Mouse (Mus musculus) splenic B cell, adult 2 months (primary cell): ENCODE measurements at regions not wholly inside any gene's neighbourhood (a gene's known extent, or its start where the extent isn't known, plus 50 kb on each side); places are given as distances from the start of the nearest gene placed in this dataset.

Experiments
- DNase-seq: peaks from one replicate; pipeline ENCODE4 v3.0.0-alpha.2; 2011; ENCODE audit warnings: low read depth, low spot score
- H3K27me3 ChIP-seq: 2 replicates; pipeline ENCODE4 v1.6.1; 2012; ENCODE audit warnings: mild to moderate bottlenecking, low read length, moderate library complexity, mixed read lengths; ENCODE audit not compliant: control insufficient read depth, poor library complexity, insufficient read depth, severe bottlenecking
- H3K36me3 ChIP-seq: 2 replicates; pipeline ENCODE4 v1.6.1; 2012; ENCODE audit warnings: mild to moderate bottlenecking, low read length, moderate library complexity, mixed read lengths; ENCODE audit not compliant: control insufficient read depth, poor library complexity, insufficient read depth, severe bottlenecking

DNA sequence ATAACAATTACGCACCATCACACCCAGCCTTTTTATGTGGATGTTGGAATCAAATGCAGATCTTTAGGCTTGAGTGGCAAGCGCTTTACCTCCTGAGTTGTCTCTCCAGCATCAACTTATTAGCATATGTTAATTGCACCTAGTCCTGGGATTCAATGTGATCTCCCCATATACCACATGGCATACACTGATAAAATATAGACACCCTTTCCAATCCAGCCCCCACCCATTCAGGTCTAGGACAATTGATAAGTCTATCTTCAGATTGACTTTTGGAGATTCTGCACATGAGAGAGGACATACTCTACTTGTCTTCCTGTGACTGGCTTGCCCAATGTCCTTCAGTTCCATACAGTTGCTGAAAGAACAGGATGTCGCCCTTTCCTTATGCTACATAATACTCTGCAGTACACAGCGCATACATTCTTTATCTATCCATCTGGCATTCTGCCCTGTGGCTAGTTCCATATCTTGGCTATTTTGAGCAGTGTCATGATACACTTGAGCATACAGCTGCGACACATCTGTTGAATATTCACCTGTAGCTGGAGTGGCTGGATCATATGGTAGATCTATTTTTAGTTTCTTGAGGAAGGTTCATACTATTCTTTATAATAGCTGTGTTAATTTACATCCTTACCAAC, 120.3 kb downstream of the Gsdmc2 start:
- H3K36me3 ChIP-seq: no peaks in the 10 kb centered on the region
- no peaks in the 10 kb centered on the region for H3K27me3 ChIP-seq
- no peak for DNase-seq

DNA sequence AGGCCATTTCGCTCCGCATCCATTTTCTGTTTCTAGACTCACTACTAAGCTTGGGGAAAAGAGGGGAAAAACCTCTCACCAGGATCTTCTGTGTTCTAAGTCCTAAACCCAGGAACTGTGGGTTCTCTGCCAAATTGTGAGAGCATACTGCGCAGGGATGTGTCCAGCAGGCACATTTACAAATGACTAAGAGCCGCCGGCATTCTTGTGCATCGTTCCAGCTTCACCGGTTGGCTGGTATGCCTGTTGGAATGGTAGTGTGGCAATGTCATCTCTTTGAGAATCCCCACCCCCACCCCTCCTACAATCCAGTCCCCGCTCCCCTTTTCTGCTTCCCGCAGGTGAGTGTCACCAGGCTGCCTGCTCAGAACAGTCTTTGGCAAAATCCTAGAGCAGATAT, 122.0 kb downstream of the Gsdmc2 start:
- no peaks in the 10 kb centered on the region for H3K27me3 ChIP-seq
- no peak for DNase-seq
- no peaks in the 10 kb centered on the region for H3K36me3 ChIP-seq

DNA sequence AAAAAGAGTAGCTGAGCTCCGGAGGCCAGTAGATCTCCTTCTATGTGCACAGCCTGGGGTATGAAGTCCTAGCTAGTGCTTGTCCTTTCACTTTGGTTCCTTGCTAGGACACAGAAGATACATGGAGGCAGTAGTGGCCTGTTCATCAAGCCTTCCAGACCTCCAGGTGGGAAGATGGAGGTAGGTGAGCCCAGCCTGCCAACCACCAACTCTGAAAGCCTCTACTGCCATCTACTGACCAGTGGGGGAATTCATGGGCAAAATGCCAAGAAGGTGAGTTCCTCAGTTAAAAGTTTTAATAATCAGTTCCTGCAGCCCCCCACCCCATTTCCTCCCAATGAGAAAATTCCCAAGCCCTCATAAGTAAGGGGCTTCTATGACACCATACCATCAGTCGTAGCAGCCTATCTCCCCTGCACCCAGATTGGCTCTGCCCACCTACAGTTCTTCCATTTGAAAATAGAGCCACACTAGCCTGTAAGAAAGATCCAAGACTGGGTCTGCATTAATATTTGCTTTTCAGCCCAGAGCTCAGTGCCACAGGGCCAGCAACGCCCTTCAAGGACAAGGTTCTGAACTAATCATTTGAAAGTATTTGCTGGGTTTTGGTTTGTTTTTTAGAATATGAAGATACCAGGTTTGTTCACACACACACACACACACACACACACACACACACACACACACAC, 123.2 kb downstream of the Gsdmc2 start:
- Histone ChIP-seq H3K36me3 (no peaks in the 10 kb centered on the region), H3K27me3 (no peaks in the 10 kb centered on the region)
- DNase-seq: peak; percentile 72

DNA sequence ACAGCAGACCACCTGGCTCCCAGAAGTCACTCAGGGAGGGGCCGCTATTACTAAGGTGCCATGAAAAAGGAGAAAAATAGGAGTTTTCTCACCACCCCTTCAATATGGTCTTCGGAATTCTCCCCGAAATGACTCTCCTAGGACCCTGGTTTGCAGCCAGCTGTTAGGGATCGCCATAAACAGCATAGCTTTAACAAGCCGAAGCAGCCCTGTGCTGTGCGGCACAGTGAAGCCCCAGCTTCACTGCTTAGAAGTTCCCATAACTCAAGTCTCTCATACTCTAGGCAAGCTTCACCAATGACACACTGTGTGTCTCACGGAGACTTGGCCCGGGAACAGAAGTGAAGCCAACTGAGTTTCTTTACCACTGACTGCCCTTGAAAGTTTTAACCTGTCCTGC, 127.2 kb downstream of the Gsdmc2 start:
- Histone ChIP-seq H3K36me3 (no peaks in the 10 kb centered on the region), H3K27me3 (0 out of 2 replicates have a peak, but pooled peaks cover under 1% of the 10 kb centered on the region)
- no peak for DNase-seq

DNA sequence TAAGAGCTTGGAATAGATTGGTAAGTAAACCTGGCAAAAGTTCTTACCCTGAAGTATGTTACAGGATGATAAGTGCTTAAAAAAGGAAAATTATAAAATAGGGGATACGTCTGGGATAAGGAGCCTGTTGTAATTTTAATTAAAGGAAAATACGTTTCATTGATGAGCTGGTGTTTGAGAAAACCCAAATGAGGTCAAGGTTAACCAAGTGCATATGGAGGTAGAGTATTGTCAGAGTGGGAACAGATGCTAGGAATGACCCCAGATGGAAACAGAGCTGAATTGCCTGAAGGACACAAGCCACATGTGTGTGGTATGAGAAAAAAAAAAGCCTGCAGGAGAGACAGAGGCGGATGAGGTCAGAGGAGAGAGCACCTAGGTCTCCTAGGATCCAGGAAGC, 131.3 kb downstream of the Gsdmc2 start:
- DNase-seq: no peak
- Histone ChIP-seq H3K36me3 (no peaks in the 10 kb centered on the region), H3K27me3 (0 out of 2 replicates have a peak, but pooled peaks cover 2% of the 10 kb centered on the region)

DNA sequence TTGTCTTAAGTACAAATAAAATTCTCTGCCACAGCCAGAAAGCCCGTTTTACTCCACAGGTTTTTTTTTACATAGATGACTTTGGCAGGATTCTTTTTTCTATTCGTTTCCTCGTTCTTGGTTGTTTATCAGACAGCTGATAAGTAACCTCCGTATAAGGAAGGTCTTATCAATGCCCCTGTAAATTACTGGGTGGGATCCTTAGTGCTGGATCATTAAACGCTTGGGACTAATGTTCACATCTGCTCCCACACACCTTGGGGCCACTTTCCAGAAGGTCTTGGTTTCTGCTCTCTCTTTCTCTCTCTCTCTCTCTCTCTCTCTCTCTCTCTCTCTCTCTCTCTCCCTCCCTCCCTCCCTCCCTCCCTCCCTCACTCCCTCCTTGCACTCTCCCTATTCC, 134.6 kb downstream of the Gsdmc2 start:
- no peak for DNase-seq
- H3K27me3 ChIP-seq: 0 out of 2 replicates have a peak, but pooled peaks cover 2% of the 10 kb centered on the region
- H3K36me3 ChIP-seq: no peaks in the 10 kb centered on the region

DNA sequence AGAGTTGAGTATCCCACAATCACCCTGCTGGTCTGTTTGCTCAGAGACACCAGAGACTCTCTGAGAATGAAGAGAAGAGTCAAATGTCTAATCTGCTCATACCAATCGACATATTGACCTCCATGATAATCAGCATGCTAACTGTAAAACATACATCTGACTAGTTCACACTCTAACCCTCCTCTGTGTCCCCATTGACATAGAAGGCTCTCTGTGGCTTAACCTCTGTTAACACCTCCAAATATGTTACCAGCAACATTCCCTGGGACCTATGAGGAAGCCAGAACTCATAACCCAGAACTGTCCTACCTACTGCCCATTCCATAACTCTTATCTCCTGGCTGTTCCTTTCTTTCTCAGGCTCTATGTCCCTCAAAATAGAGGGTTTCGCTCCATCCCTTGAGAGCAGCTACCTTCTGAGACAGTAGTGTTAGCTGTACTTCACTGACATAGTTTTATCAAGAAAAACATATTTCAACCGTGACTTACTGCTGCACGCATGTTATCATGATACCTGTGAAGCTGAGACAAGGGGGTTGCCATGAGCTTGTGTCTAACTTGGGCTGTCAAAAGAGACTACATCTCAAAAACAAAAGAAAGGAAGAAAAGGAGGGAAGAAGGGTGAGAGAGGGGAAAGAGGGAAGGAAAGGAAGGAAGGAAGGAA, 135.6 kb downstream of the Gsdmc2 start:
- H3K27me3 ChIP-seq: 0 out of 2 replicates have a peak, but pooled peaks cover 2% of the 10 kb centered on the region
- DNase-seq: no peak
- H3K36me3 ChIP-seq: no peaks in the 10 kb centered on the region

DNA sequence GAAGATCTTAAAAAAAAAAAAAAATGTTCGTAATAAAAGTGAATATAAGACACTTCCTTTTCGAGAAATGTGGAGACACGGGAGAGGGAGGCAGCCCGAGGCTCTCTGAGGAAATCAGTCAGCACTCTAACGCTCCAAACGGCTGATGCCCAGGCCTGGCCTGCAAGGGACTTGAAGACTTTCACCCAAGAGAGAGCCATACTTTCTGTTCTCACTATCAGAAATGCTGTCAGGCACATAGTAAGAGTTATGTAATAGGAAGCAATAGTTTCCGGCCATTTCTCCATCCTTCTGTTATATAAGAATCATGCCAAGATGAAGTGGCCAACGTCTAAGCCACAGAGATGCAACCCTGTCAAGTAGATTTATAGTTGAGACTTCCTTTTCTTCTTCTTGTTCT, 140.3 kb downstream of the Gsdmc2 start:
- Histone ChIP-seq H3K36me3 (no peaks in the 10 kb centered on the region), H3K27me3 (no peaks in the 10 kb centered on the region)
- DNase-seq: no peak

DNA sequence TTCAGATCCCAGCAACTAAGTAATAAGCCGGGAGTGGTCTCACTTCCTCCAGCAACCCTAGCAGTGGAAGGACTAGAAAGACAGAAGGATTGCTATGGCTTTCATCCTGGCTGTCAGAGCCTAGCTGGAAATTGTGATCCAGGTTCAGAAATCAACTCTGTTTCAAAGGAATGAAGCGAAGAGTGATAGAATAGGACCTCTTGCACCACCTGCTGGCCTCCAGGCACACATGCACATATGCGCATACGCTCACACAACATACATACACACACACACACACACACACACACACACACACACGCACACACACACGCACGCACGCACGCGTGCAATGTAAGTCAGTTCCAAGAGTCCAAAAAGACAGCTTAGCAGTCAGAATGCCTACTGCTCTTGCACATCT, 147.1 kb downstream of the Gsdmc2 start:
- no peak for DNase-seq
- Histone ChIP-seq H3K27me3 (no peaks in the 10 kb centered on the region), H3K36me3 (no peaks in the 10 kb centered on the region)

DNA sequence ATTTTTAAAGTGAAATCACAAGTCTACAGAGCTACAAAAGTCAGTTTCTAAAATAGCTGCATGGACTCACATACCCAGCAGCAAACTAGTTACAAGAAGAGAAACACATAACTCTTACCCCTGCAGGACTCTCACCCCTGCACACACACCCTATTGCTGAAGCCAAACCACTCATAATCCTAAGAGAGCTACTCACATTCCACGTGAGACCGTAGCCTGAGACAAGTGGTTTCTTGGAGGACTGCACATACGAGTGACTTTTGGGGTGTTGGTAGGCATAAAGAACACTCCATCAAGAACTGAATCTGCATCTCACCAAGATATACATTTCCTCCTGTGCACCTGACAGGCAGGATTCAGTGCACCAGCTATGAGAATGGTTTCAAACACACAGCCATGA, 150.8 kb downstream of the Gsdmc2 start:
- Histone ChIP-seq H3K27me3 (no peaks in the 10 kb centered on the region), H3K36me3 (no peaks in the 10 kb centered on the region)
- DNase-seq: no peak

DNA sequence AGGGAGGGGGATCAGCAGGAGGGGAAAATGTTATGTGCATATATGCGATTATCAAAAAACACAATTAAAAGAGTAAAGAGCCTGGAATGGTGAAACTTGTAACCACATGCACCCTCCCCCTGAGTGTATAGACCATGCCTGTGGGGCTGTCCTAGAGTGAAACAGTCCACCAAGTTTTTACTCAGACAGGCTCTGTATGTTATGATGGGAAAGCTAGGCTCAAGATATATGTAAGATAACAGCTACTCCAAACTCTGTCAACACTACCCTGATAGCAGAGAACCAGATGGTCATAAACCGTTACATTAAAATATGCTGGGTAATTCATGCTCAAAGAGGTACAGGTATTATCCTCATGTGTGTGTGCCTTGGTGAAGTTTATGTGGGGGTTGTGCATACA, 151.4 kb downstream of the Gsdmc2 start:
- Histone ChIP-seq H3K27me3 (no peaks in the 10 kb centered on the region), H3K36me3 (no peaks in the 10 kb centered on the region)
- DNase-seq: no peak

DNA sequence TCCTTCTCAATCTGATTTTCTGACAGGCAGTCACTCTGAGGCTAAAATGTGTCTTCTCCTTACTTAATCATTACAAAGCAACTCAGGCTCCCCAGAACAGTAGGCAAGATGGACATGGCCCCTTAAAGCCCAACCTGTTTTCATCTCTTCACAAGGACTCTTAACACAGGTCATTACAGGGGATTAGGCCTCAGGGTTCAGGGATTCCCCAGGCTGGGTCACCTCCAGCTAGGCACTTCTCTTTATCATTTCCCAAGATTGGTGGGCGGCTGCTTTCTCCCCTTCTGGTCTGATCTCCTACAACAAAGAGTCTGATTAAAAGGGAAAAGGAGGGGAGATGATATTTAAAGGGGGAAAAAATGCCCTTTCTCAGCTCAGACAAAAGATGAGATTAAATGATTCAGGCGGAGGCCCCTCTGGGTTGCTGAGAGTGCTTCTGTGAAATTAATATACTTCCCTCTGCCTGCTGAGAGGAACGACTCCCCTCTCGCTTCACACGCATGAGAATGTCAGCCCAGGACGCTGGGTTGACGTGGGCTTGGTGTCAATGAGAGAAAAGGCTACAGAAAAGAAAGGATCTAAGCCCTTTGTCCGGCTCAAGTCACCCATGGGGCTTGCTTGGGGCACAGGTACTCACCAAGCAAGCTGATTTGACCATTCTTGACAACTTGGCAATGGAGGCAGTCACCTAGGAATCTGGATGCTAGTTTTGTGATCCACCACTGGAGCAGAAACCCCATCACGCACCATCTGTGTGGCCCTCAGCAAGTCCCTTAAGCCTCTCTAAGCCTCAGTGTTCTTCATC, 152.3 kb downstream of the Gsdmc2 start:
- Histone ChIP-seq H3K36me3 (no peaks in the 10 kb centered on the region), H3K27me3 (no peaks in the 10 kb centered on the region)
- no peak for DNase-seq

DNA sequence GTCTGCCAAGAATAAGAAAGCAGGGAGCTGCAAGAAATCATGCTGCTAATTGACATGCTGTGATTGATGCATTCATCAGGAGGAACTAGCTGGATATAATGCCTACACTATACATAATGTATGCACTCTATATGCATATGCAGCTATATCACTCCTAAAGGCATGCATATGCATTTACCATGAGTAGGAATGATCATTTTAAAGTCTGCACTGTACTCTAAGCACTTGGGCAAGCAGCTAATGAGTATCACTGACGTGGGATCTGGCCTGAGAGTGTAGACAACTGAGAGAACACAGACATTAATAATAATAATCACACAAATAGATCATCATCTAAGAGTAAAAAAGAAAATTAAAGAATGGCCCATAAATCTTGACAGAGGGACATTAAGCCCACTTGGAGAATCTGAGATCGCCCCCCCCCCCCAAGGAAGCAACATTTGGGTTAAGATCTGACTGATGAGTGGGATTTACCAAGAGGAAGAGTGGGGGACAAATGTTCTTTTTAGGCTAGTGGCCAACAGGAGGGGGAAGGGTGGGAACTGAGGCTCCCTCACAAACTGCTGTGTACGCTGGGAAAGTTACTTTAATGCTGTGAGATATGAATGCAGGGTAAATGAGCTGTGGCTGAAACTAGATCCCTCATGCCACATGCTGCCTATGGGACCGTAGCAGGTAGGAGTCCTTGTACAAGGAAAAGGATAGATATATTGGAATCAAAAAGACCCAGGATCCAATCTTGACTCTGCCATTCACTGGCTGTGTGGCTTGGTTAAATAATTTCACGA, 155.0 kb downstream of the Gsdmc2 start:
- Histone ChIP-seq H3K27me3 (no peaks in the 10 kb centered on the region), H3K36me3 (no peaks in the 10 kb centered on the region)
- no peak for DNase-seq

DNA sequence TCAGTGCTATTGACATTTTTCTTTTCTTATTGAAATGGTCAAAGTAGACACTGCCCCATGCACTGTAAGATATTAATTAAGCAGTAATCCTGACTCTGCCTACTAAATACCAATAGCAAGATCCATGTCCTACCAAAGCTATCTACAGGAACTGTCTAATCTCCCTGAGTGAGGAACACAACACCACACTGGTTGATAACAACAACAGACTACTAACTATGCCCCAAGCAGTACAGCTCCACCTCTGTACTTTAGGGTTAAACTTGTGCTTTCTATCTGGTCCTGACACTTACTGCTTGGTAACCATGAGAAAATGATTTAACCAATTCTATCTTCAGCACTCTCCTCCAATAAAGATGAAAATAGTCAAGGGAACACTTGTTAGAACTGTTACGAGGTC, 157.1 kb downstream of the Gsdmc2 start:
- no peak for DNase-seq
- Histone ChIP-seq H3K27me3 (no peaks in the 10 kb centered on the region), H3K36me3 (no peaks in the 10 kb centered on the region)
